Mouse (Mus musculus): Measurements from ENCODE around the gene Vti1a.

Vti1a gene

DNA sequence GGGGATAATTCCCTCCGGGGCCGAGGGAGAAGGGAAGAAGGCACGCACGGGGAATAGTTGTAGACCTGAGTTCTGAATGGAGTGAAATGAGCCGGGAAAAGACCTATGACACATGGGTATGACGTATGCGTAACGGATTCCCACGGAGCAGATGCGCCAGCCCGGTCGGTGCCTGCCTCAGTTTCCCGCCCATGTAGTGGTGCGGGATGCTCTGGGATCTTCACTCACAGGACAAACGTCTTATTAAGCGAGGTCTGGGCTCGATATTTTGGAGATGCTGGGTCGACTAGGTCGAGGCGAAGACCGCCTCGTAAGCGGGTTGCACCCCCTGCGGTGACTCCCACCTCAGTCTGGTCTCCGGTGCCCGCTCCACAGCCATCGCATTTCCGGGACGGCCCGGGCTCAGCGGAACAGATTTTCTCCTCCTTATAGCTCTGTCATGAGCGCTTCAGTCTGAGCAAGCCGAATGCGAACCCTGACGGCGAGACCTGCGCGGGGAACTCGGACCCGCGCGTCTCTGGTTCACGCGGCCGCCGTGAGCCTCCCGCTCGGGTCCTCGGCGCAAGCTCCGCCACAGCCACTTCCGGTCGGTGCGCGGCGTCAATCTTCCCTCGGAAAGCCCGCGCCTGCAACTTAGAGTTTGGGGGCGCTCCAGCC, 515 bp upstream of the Vti1a start, which contains the start of gene Zdhhc6:
Gene Zdhhc6 (minus strand): TSS at position 581 of the 657 bp plus-strand sequence.
- DNase-seq = peak; percentile 90

DNA sequence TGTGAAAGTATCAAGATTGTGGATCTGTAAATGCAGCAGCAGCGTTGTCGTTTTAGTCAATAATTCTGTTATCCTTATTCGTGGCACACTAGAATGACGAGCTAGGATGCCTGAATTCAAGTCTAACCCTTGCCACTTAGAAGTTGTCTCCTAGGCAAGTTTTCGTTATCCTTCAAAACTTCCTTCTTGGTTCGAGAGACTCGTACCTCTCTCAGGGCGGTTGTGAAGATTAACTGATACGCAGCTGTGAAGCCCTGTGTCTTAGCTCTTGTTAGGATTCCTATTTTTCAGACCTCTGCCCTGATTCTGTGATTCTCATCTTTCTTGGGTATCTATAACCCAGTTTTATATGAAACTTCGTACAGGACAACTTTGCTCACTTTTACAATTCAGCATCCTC, 806 bp downstream of the Vti1a start:
- DNase-seq = no peak

DNA sequence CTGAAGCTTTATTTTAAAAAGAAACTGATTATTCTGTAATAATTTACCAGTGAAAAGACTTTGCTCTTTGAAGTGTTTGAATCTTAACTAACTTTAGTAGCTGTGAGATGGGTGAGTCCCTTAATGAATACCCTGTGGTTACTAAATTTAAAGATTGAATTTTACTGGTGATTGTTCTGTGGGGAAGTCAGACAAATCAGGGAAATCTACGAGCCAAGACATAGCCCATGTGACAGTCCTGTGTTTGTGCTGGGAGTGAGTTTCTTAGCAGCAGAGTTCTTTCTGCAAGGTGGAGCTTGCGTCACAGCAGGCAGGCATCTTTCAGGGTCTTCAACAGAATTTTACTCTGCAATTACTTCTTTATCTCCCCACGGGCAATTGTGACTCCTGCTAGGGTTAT, 2.9 kb downstream of the Vti1a start:
- no peak for DNase-seq

DNA sequence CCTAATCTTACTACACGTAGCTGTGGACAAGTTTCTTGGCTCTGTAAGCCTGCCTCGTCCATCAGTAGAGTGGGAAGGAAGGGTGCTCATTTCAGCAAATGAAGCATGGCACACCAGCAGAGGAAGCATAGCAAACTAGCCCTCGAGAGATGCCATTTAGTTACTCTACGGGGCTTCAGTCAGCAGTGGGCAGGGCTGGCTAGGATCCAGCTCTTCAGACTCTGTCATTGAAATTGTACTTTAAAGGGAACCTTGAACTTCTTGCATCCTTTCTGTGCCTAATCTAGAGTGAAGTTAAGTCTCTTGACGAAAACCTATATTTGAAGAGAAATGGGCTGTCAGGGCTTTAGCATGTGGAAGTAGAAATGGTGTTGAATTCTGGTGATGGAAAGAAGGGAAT, 3.4 kb downstream of the Vti1a start:
- DNase-seq = no peak

DNA sequence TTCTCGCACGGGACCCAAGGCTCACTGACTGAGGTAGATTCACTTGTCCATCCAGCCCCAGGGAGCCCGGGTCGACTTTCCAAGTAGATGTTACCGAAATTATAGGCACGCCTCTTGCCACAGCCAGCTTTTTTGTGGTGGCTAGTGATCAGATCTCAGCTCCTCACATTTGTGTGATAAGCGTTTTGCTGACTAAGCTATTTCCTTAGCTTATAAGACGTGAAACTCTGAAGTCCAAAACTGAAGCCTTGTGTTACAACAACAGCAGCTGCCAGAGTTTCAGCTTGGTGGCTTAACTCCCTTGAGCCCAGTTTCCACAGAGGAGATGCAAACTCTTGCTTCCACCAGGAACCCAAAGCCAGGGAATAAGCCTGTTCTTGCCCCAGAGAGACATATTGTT, 6.5 kb downstream of the Vti1a start:
- no peak for DNase-seq

DNA sequence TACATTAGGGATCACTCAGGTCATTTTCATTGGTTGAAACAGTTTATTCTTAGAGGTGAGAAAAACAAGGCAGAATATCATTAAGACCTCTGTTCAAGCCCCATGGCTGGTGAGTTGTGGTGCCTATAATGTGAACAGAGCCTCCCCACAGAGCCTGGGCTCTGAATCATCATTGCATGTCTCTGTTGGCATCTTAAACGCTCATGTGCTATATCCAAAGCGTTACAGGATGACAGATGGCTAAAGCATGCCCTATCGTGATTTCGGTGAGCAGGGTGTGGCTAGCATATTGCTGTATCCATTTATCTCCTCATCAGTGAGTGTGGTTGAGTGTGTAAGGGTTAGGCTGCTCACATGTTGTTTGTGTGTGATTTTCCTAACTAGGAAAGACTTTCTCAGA, 11.4 kb downstream of the Vti1a start:
- DNase-seq = no peak

DNA sequence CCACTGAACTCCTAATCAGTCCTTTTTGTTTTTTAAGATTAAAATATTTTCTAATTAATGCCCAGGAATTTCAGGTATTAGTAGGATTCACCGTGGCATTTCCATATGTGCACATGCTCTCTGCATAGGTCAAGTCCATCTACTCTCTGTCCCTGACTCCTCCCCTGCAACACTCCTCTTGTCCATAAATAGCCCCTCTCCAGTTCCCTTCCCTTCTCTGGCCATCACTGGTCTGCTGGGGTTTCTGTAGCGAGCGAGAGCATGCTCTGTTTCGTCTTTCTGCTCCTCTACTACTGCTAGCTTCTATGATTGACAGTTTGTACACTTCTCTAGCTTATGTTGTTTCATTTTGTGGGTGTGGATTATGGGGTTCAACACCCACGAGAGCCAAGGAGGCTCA, 15.7 kb downstream of the Vti1a start:
- no peak for DNase-seq

DNA sequence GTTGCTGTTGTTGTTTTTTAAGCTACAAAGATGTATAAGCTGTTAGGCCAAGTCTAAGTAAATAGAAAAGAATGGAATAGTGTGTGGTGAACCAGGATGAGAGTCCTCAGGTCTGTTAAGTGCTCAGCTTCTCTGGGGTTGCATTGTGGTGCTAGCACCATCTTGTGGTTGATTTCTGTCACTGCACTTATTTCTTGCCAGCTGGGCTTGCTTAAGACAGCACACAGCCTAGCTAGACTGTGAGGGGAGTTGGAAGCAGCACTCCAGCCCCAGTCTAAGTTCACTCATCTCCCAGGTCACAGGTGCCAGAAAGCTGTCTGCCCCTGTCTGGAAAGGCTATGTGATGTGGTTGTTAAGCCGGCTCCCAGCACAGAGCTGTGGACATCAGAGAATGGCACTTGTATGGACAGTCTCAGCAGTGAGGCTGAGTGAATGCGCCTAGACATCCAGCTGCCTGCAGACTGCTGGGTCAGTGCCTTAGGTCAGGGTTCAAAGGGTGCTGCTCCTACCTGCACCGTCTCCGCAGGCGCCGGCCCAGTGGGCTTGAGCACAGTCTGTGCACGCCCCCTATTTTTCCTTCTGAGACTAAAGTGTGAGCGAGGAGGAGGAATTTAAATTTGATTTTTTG, 16.7 kb downstream of the Vti1a start:
- DNase-seq = peak; percentile 35

DNA sequence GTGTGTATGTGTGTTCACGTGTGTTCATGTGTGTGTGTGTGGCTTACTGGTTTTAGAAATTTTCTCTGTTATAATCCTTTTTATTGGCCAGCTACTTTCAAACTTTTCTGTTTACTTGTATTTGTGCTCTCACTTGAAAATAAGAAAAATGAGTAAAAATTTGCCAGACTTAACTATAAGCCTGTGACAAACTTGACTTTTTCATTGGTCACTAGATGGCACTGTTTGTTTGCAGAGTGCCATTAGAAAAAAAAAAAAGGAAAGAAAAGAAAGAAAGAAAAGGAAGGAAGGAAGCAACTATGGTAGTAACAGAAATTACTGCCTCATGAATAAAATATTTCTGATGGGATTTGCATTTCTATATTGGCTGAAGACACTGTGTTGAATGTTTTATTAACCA, 19.8 kb downstream of the Vti1a start:
- DNase-seq = no peak

DNA sequence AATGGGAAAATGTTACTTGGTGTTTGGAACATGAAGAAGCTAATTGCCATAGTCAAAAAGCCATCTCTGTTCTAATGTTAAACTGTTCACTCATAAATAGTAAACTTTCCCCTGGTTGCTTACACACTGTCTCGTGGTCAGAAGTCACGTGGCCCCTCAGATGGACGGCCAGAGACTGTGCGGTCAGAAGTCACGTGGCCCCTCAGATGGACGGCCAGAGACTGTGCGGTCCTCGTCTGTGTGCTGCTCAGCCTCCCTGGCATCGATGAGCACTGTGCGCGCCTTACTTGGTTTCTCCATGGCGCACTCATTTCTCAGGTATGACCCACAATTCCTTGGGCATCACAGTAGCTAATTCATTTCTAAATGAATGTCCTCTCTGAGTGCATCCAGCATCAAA, 20.3 kb downstream of the Vti1a start:
- DNase-seq = no peak

DNA sequence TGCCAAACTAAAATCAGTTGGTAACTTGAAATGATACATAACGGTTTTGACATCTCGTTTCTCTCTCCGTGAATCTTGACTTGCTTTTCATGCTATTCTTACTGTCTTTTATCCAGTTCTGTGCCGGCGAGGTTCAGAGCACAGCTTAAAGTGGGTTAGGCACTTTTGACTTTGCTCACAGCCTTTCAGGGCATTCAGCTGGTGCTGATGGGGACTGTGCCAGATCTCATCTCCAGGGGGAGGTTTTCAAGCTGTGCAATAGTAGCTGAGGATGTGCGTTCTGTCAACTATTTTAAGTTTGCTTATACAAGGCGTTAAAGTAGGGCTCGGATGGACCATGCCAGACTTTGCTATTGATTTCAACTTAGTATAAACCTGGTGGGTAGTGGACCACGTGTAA, 21.0 kb downstream of the Vti1a start:
- DNase-seq = no peak

DNA sequence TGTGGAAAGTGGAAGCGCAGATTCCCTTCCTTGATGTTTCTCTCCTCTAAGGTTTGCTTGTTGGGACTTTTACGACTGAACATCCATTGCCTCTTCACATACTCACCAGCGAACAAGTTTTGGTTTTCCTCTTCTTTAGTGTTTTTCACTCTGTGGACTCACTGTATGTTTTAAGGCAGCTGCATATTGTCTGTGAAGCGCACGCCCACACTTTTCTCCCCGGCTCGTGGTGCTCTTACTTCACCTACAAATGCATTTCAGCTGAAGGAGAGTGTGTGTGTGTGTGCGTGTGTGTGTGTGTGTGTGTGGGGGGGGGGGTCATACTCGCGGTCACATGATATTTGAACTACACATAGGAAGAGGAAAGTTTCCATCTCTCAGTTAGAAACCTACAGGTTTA, 21.6 kb downstream of the Vti1a start:
- DNase-seq = no peak

DNA sequence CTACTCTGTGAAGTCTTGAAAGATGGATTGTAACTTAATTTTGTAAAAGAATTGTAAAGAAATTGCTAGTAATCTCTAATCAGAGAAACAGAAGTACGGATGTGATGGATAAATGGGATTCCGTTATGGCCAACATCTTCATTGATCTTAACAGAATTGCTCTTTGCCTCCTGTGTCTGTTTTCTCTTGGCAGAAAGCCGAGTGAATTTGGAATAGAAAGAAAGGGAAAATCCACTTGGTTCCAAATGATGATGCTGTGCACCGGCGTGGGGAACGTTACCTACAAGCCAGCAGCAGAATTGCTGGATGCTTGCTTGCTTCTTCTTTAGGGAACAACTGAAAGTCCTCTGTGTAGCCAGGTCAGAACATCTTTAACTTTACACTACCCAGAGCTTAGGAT, 24.4 kb downstream of the Vti1a start:
- DNase-seq = no peak

DNA sequence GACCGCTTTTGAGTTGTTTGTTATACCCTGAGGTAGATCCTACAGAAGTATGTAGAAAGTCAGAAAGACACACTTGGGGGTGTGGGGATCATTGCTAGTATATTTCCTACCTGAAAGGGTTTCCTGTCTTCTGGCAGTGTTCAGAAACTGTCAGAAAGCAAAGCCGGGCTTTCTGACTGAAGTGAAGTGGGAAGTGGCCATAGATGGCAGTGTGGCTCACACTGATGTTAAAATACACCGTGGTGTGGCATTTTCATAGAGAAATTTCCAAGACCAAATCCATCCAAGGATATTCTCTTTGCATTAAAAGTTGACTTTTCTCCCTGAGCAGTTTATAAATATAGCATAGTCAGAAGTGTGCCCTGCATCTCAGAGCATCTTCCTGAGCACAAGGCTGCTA, 25.3 kb downstream of the Vti1a start:
- no peak for DNase-seq

DNA sequence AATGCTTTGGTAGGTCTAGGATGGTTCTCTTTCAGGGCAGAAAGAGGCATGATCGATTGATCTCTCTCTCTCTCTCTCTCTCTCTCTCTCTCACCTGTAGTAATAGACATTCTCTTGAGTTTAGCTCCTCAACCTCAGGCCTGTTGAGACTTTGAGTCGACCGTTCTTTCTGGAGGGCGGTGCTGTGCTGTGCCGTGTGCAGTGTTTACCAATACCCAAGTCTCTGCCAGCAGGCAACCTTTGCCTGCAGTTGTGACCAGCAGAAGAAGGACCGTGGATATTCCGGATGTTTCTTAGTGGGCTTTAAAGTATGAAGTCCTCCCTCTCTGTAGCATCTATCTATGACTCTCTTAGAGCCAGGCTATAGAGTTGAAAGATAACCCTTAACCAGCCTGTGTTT, 26.3 kb downstream of the Vti1a start:
- DNase-seq = no peak

DNA sequence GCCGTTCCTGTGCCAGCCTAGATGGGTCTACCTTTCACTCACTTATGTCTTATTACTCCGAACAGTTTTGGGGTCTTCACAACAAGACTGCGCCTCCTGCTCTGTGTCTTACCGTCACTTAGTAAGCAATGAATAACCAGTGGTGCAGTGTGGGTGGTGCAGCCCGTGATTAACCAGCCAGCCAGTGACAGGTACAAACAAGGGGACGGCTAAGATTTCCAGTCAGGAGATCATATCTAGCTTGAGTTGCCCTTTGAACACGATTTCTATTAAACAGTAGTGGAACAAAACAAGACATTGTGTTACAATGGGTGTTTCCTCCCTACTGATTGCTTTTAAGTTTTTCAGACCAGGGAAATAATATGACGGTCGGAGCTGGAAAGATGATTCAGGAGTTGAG, 27.2 kb downstream of the Vti1a start:
- DNase-seq = no peak

DNA sequence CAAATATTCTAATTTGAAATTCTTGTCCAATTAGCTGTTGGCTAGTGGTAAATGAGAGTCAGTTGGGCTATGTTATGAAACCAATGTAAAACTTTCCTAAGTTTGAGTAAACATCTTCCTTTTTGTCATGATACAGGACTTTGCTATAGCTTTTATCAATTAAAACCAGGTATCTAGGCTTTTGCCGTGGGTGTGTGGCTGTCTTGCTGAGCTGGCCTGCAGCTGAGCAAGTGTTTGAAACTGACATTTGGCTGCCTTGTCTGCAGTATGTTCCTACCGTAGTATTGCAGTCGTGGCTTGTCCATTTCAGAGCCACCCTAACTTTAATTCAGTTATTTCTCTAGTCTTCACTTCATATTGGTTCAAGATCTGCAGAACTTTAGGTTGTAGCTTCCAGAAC, 32.1 kb downstream of the Vti1a start:
- DNase-seq = no peak

DNA sequence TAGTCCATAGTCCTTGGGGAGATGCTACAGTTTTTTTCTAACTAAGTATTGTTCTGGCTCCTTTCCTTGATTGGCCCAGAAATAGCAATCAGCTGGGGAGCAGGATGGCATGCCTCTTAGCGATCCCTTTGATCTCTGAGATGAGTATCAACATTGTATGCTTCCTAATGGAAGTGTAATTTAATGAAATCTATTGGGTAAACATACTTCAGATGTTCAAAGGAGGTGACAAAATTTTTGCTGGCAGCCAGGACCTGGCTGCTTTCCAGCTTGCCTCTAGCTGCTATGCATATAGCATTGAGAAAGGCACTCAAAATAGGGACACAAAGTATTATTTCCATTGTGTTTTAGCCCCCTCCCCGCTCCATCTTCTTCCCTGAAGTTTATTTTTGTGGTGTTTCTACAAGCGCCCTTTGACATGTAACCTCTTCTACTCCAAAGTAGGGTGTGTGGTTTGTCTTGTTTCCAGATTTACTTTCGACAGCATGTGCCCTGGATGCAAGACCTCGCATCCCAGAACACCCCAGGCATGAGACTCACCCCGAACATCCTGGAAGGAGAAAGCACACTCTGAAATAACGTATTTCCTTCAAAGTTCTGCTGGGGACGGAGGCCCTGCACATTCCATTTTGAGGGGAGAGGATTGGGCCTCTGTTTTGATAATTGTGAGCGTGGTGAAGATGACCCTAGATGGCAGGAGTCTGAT, 34.7 kb downstream of the Vti1a start:
- no peak for DNase-seq

DNA sequence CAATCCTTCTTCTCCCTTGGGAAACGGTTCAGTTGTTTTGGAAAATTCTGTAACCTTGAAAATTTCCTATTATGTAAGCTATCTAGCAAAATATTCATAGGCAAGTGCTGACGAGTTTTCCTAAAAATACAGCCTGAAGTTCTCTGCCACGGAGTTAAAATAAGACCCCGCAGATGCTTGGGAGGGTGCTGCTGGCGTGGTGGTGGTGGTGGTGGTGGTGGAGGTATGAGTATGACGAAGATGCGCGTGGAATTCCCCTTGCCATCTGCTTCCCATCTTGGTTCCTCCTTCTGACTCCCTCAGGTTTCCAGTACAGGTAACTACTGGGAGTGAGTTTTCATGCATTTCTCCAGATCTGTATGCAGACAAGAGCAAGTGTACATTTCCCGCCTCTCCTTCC, 46.5 kb downstream of the Vti1a start:
- DNase-seq = no peak

DNA sequence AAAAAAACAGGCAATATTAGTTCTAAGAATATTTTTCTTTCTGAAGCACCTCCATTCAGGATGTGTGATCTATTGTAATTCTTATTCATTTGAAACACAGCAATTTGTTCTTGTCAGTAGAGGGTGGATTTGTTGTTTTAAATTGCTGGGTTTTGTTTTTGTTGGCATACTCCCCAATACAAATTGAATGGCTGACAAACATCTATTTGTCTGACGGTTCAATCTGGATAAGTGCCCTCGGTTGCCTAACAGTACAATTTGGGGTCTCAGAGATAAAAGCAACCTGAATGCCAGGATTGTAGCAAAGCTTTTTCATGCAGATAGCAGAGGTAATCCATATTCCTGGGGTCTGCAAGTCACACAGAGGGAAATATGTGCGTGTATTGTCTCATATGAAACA, 53.6 kb downstream of the Vti1a start:
- no peak for DNase-seq

DNA sequence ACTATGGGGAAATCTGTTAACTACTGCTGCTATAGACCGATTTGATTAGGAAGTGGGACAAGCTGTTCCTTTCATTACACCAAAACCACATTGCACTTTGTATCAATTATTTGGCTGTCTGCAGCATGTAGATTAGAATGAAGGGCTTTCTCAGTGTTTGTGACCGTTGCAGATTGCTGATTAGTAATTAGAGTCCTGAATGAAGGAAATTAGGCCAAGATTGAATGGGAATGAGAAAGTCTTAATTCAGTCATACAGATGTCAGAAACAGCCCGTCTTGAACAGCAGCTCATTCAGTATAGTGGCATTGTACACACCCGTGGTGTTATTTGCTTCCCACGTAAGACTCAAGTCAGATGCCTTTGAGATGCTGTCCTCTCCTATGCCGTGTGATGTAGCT, 60.2 kb downstream of the Vti1a start:
- DNase-seq = no peak

DNA sequence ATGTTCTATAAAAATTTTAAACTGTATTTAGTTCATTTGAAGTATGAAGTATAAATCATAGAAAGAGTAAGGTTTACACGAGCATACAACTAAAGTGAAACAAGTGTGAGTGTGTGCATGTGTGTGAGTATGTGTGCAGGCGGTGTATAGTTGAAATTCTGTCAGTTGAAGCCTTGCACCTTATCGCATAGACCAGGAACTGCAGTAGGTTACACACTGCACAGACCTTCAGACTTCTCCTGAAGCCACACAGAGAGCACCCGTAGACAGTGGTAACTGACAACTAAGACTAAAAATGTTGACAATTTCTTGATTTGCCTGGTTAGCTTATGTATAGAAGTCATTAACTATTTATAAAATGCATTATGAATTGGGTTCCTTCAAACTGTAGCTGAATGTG, 61.4 kb downstream of the Vti1a start:
- no peak for DNase-seq

DNA sequence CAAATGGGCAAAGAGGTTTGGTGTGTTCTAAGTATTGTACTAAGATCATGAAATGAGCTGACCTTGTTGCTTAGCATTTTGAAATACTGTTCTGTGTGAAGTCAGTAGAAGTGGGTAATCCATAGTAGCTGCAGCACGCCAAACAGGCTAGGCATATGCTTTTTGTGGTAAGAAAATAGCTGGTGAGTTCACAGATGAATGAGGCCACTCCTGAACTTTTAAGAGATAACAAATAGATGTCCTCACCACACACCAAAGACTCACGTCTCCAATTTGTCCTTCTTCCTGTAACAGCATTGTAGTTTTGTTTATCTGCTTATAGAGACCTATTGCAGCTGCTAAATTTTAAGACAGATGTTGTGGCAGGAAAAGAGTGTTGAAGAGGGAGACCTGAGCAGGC, 62.8 kb downstream of the Vti1a start:
- DNase-seq = no peak

DNA sequence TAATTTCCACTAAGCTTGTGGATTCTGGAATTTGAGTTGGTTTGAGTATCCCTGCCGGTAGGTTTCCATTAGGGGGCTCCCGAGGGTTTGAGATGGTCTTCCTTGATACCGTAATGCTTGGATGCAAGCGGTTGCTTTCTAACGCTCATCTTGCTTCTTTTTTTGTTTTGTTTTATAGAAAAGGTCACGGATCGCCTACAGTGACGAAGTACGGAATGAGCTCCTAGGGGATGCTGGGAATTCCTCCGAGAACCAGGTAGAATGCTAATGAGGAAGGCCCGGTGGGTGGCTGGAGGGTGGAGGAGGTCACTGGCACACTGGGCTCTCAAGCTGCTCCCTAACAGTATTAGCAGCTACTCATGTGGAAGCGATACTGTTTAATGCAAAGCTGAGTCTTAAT, 64.7 kb downstream of the Vti1a start:
- no peak for DNase-seq

DNA sequence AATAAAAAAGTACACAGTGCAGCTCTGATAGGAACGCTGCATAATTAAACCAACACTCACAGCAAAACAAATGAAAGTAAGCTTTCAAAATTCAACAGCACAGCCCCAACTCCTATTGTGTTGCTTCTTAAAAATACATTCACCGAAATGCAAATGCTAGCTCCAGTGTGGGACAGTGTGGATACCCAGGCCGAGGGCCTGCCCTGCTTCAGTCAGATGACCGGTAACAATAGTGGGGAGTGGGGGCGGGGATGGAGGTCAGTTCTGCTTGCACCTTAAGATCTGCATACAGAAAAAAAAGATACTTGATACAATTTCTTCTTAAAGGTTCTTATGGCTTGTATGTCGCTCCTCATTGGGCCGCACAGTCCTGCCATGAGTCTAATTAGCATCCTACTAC, 65.2 kb downstream of the Vti1a start:
- no peak for DNase-seq

All from right cerebral cortex, postnatal 4 days (tissue).